In genomic region chr10:99106703-99107631, GRCm38 (mm10) we compare ENCODE assay signal across 8 mouse cellular contexts. TPM values are rescaled to one million over a fixed set of nuclear protein-coding genes. Genes with fewer than 3 reads are reported as not detected.
A peak's percentile ranks its signal among the peaks of the same experiment; 100 is the strongest.
DNase-seq lines count a peak whose midpoint lies in the region; ATAC-seq lines count a peak whose summit lies in the region.

TSS of gene Poc1b (plus strand) at chr10:99107036.

- H3K27ac ChIP-seq in hindbrain, embryonic 13.5 days, result peak within 1 kb of the TSS; percentile 94

- peak; percentile 84 for DNase-seq in R1 (ENCODE audit: low read depth, low spot score)
- peak; percentile 92 to 94 for DNase-seq in cerebellum, postnatal 10 days
- peak; percentile 58 to 75 for DNase-seq in frontal cortex, postnatal 14 days (ENCODE audit: low spot score in 2 of 2)
- peak; percentile 59 for DNase-seq in left cerebral cortex, adult 11 months (ENCODE audit: low spot score)
- peak; percentile 89 to 92 for DNase-seq in lung, postnatal 4 days
- peak; percentile 69 for DNase-seq in retina, postnatal 7 days (ENCODE audit: low read depth, low spot score)
- peak; percentile 71 to 78 for DNase-seq in urinary bladder, adult 18-20 months (ENCODE audit: low spot score in 2 of 2)

- WGBS in hindbrain, embryonic 13.5 days, result under 1% methylated on average over 105 of the region's 106 CpGs

- peaks cover 23% of the 10 kb centered on the region for H3K36me3 ChIP-seq in hindbrain, embryonic 13.5 days

- H3K4me3 ChIP-seq in hindbrain, embryonic 13.5 days, result peak within 1 kb of the TSS; percentile 92

- H3K4me1 ChIP-seq in hindbrain, embryonic 13.5 days (replicated peaks), result peaks cover 44% of the 10 kb centered on the region

- H3K4me2 ChIP-seq in hindbrain, embryonic 13.5 days, result peak within 1 kb of the TSS; percentile 94

- H3K9ac ChIP-seq in hindbrain, embryonic 13.5 days, result peak within 1 kb of the TSS; percentile 93

- H3K9me3 ChIP-seq in hindbrain, embryonic 13.5 days, result no peaks in the 10 kb centered on the region

- ATAC-seq in hindbrain, embryonic 13.5 days (ENCODE audit: low FRiP score), result peak; percentile 97

- H3K27me3 ChIP-seq in hindbrain, embryonic 13.5 days, result no peaks in the 10 kb centered on the region

RNA-seq across cellular contexts. Expression of gene Poc1b, which starts in this region (rescaled TPM):
- 10.1 and 11.9 TPM in 2 replicates for polyA plus RNA-seq in hindbrain, embryonic 13.5 days (2015; fragmentation: Nextera tagmentation; extraction: Ambion mirVana)

Comparison
In these comparisons a context has a peak if more than half of its experiments do, and no peak if none do; other contexts are left out.
1. Peak in every context shown above with its lines: DNase-seq, ATAC-seq, H3K4me3 ChIP-seq and H3K27ac ChIP-seq.